Mouse (Mus musculus) testis, adult 2 months (tissue): ENCODE data around the gene Pdzrn4.

Source experiments
- CTCF ChIP-seq: fragments of 200-500 bp; IDR thresholded peaks from 2 replicates; pipeline ENCODE4 v1.5.1; 2012; ENCODE audit warnings: low read depth, mild to moderate bottlenecking, inconsistent platforms, low read length, moderate library complexity; ENCODE audit not compliant: control insufficient read depth, insufficient read depth, insufficient replicate concordance
- POLR2A ChIP-seq: fragments of 200-500 bp; IDR thresholded peaks from 2 replicates; pipeline ENCODE4 v1.6.1; 2012; ENCODE audit warnings: low read depth, mild to moderate bottlenecking, inconsistent platforms, low read length, moderate library complexity; ENCODE audit not compliant: control insufficient read depth

- TF ChIP-seq CTCF (no peak), POLR2A (no peak)
These were observed 146.6 kb downstream of the Pdzrn4 start for GRCm38 (mm10) chr15:92543252-92543651.
